Mouse (Mus musculus): ENCODE data around the gene Gabbr2. TPM values are rescaled to one million over a fixed set of nuclear protein-coding genes. Genes with fewer than 3 reads are reported as not detected.

Gabbr2 gene
- polyA plus RNA-seq, 1 experiment from 2014 or later, result 16.4 TPM

DNA sequence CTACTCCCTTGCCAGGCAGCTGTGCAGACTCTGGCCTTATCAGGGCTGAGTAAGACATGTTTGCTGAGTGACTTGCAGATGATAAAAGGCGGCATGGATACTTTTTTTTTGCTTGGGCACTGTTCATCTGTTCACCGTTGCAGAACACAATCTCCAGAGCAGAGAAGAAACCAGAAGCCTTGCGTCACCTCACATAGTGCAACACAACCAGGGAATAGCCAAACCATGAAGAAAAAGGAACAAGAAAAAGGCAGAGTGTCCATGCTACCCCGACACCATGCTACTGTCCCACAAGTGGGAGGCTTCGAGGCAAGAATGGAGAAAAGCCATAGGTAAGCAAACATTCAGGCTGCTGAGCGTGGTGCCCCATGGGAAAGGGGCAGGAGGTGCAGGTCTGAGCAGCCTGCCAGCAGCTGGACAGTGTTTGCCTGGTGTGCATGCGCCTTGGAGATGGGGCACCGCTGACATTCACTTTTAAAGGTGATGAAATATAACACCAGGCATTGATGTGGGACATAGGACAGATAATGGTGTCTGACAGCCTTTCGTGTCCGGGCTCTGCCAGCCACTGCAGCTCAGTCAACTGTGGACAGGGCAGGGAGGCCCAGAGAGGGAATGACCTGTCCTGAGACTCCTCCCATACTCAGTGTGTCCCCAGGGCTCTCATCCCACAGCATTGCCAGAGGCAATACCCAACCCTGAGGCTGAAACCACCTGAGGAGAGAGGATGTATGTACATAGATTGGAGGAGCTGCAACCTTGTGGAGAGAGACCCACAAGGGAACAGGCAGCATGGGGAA lies 31.3 kb upstream of the Gabbr2 start:
- H3K9ac ChIP-seq (replicated peaks; ENCODE audit: low read depth, low read length), result no peak overlapping the region
- H3K4me2 ChIP-seq (ENCODE audit: low read depth, low read length), result no peak overlapping the region
- no peaks in the 10 kb centered on the region for H3K4me1 ChIP-seq (ENCODE audit: control insufficient read depth, insufficient read depth, low read length)
- WGBS, result 85% methylated on average over 10 of the region's 10 CpGs
- H3K27me3 ChIP-seq (ENCODE audit: control insufficient read depth, insufficient read depth, low read length), result no peaks in the 10 kb centered on the region
- no peak for ATAC-seq (ENCODE audit: low read depth)
- H3K36me3 ChIP-seq (ENCODE audit: control insufficient read depth, insufficient read depth, low read length), result peaks cover 8% of the 10 kb centered on the region; the same call in 1 of the 2 replicates
- no peaks in the 10 kb centered on the region for H3K9me3 ChIP-seq (ENCODE audit: control insufficient read depth, low read length)
- H3K27ac ChIP-seq (ENCODE audit: low read depth, low read length), result no peak overlapping the region
- no peak overlapping the region for H3K4me3 ChIP-seq (ENCODE audit: low read depth, low read length)

DNA sequence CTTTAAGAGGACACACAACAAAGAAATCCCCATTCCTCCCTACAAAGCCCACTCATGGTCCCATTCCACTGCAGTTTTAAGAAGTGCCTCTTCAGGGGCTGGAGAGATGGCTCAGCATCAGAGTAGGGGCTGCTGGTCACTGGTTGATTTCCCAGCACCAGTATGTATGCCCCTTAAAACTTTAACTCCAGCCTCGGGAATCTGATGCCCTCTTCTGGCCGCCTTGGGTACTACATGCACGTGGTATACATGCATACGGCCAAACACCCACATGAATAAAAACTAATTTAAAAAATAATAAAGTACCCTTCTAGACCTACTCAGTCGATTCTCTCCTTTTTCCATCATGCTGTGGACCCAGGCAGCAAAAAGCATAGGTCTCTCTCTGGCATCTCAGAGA lies 28.9 kb upstream of the Gabbr2 start:
- 10% methylated on average over 5 of the region's 5 CpGs for WGBS
- Histone ChIP-seq H3K4me3 (ENCODE audit: low read depth, low read length) (no peak overlapping the region), H3K27me3 (ENCODE audit: control insufficient read depth, insufficient read depth, low read length) (no peaks in the 10 kb centered on the region), H3K27ac (ENCODE audit: low read depth, low read length) (no peak overlapping the region), H3K4me2 (ENCODE audit: low read depth, low read length) (no peak overlapping the region), H3K4me1 (ENCODE audit: control insufficient read depth, insufficient read depth, low read length) (no peaks in the 10 kb centered on the region), H3K9ac (replicated peaks; ENCODE audit: low read depth, low read length) (no peak overlapping the region), H3K9me3 (ENCODE audit: control insufficient read depth, low read length) (no peaks in the 10 kb centered on the region), H3K36me3 (ENCODE audit: control insufficient read depth, insufficient read depth, low read length) (0 out of 2 replicates have a peak, but pooled peaks cover 5% of the 10 kb centered on the region)
- no peak for ATAC-seq (ENCODE audit: low read depth)

DNA sequence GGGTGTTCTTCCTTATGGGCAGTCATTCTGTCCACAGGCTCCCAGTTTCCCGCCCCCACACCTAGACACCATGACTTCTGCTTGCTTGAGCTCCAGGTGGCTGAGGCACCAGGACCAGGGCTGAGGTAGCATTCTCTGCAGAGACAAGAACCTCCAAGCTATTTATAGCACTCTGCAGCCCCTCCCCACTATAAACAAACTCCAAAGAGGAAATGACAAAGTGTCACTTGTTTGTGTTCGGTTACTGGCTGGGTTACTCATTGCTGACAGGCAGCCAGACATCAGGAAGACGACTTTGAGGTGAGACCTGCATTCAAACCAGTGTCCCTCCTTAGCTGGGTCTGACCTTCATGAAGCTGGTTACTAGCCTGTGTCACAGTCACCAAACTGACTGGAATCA lies 23.5 kb upstream of the Gabbr2 start:
- H3K4me2 ChIP-seq (ENCODE audit: low read depth, low read length), result no peak overlapping the region
- H3K36me3 ChIP-seq (ENCODE audit: control insufficient read depth, insufficient read depth, low read length), result no peaks in the 10 kb centered on the region
- H3K9me3 ChIP-seq (ENCODE audit: control insufficient read depth, low read length), result no peaks in the 10 kb centered on the region
- 37% methylated on average over 3 of the region's 3 CpGs for WGBS
- H3K9ac ChIP-seq (replicated peaks; ENCODE audit: low read depth, low read length), result no peak overlapping the region
- 0 out of 2 replicates have a peak, but pooled peaks cover 6% of the 10 kb centered on the region for H3K4me1 ChIP-seq (ENCODE audit: control insufficient read depth, insufficient read depth, low read length)
- no peak overlapping the region for H3K27ac ChIP-seq (ENCODE audit: low read depth, low read length)
- H3K27me3 ChIP-seq (ENCODE audit: control insufficient read depth, insufficient read depth, low read length), result no peaks in the 10 kb centered on the region
- ATAC-seq (ENCODE audit: low read depth), result no peak
- no peak overlapping the region for H3K4me3 ChIP-seq (ENCODE audit: low read depth, low read length)

DNA sequence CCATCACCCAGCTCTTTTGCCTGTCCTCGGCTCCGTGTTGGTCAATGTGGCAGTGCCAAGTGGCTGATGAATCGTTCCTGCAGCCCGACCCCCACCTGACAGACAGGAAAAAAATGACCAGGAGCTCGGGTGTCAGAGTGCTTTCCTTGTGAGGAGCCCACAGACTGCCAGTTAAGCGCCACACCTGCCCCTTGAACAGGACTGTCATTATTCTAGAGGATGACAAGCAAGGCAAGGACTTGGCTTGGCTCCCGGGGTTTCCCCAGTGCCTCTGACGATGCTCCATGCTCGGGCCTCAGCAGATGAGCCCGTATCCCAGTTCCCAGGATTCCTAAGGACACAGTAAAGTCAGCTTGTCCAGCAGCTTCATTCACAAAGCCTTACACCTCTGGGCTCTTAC lies 20.8 kb upstream of the Gabbr2 start:
- no peak overlapping the region for H3K27ac ChIP-seq (ENCODE audit: low read depth, low read length)
- H3K4me3 ChIP-seq (ENCODE audit: low read depth, low read length), result no peak overlapping the region
- H3K9me3 ChIP-seq (ENCODE audit: control insufficient read depth, low read length), result no peaks in the 10 kb centered on the region
- ATAC-seq (ENCODE audit: low read depth), result no peak
- no peaks in the 10 kb centered on the region for H3K27me3 ChIP-seq (ENCODE audit: control insufficient read depth, insufficient read depth, low read length)
- 49% methylated on average over 10 of the region's 10 CpGs for WGBS
- H3K4me2 ChIP-seq (ENCODE audit: low read depth, low read length), result no peak overlapping the region
- no peaks in the 10 kb centered on the region for H3K36me3 ChIP-seq (ENCODE audit: control insufficient read depth, insufficient read depth, low read length)
- H3K4me1 ChIP-seq (ENCODE audit: control insufficient read depth, insufficient read depth, low read length), result 0 out of 2 replicates have a peak, but pooled peaks cover 6% of the 10 kb centered on the region
- H3K9ac ChIP-seq (replicated peaks; ENCODE audit: low read depth, low read length), result no peak overlapping the region

DNA sequence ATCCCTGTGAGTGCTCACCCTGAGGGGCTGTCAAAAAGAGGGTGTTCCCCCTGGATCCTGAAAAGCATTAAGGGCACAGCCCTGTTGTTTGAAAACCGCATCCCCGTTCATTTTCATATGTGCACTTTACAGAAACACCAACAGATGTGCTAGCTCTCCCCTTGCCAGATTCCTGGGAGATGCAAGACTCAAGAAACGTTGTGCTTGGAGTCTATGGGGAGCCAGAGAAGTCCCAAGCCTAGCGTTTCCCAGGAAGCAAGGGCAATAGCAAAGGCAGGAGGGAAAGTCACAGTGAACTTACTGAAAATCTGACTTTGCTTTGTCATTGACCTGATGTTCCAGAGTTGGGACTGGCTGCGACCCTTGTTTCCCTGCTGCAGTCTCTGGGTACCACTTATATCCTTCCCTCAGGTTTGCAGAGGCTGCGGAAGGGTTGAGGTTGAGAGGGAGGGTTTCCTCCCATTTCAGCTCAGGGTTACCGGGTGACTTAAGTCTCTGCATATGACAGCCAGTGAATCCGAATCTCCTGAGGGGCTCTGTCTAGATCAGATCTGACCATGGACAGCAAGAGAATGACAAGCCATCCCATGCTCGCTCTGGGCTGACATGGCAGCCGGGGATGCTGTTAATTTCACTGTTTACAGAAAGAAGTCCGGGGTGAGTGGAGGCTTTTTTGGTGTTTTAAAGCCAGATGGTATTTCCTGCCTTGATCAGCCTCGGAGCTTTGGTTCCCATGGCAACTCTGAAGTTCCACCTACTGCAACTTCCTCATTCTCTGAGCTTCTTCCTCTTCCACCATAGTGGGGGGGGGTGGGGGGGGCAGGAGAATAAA lies 18.9 kb upstream of the Gabbr2 start:
- Histone ChIP-seq H3K4me1 (ENCODE audit: control insufficient read depth, insufficient read depth, low read length) (0 out of 2 replicates have a peak, but pooled peaks cover 6% of the 10 kb centered on the region), H3K27me3 (ENCODE audit: control insufficient read depth, insufficient read depth, low read length) (no peaks in the 10 kb centered on the region), H3K4me2 (ENCODE audit: low read depth, low read length) (no peak overlapping the region), H3K9ac (replicated peaks; ENCODE audit: low read depth, low read length) (no peak overlapping the region), H3K36me3 (ENCODE audit: control insufficient read depth, insufficient read depth, low read length) (no peaks in the 10 kb centered on the region), H3K9me3 (ENCODE audit: control insufficient read depth, low read length) (no peaks in the 10 kb centered on the region), H3K27ac (ENCODE audit: low read depth, low read length) (no peak overlapping the region), H3K4me3 (ENCODE audit: low read depth, low read length) (no peak overlapping the region)
- no peak for ATAC-seq (ENCODE audit: low read depth)
- WGBS, result 57% methylated on average over 12 of the region's 12 CpGs

DNA sequence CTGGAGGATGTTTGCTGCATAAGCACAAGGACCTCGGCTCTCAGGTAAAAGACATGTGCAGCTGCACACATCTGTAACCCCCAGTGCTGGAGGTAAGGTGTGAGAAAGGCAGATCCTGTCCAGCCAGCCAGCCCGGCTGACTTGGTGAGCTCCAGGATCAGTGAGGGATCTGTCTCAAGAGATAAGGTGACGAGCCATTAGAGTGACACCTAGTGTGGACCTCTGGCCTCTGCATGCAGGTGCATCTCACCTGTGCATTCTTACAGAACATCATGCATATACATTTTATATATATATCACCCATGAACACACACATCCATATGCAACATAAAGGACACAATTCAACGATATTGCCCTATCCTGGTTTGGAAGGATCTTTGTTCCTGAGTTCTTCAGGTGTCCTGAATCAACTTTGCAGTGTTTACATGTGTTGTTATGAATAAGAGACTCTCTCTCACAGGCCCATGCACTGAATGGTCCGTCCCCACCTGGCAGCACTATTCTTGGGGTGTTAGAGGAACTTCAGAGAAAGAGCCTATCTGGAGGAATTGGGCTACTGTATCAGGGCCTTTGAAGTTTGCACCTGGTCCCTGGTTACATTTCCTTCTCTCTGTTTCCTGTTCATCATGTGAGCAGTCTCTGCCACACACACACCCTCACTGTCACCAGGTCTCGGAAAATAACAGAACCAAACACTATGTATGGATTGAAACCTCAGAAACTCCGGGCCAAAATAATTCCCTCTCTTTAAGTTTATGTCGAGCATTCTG lies 9.1 kb upstream of the Gabbr2 start:
- H3K9me3 ChIP-seq (ENCODE audit: control insufficient read depth, low read length), result no peaks in the 10 kb centered on the region; the same call in 1 of the 2 replicates
- 80% methylated on average over 8 of the region's 8 CpGs for WGBS
- no peak overlapping the region for H3K4me2 ChIP-seq (ENCODE audit: low read depth, low read length)
- H3K36me3 ChIP-seq (ENCODE audit: control insufficient read depth, insufficient read depth, low read length), result no peaks in the 10 kb centered on the region
- H3K27ac ChIP-seq (ENCODE audit: low read depth, low read length), result no peak overlapping the region
- no peaks in the 10 kb centered on the region for H3K27me3 ChIP-seq (ENCODE audit: control insufficient read depth, insufficient read depth, low read length)
- H3K4me1 ChIP-seq (ENCODE audit: control insufficient read depth, insufficient read depth, low read length), result no peaks in the 10 kb centered on the region
- no peak overlapping the region for H3K9ac ChIP-seq (replicated peaks; ENCODE audit: low read depth, low read length)
- no peak for ATAC-seq (ENCODE audit: low read depth)
- H3K4me3 ChIP-seq (ENCODE audit: low read depth, low read length), result no peak overlapping the region

DNA sequence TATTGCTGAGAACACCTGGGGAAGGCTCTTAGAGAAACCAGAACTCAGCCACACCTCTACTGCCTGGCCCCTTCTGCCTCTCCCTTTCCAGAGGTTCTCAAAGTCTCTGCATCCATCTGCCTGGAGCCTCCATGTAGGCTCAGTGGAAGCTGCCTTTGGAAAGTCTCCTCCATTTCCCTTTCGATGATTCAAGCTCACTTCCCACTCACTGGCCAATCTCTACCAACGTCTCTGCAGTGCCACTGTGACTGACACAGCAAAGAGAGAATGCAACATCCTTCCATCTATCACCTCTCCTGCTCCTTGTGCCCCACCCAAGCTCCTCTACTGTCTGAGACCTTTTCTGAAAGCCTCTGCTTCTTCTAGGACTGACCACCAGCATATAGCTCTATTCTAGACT lies 6.3 kb upstream of the Gabbr2 start:
- 87% methylated on average over 2 of the region's 2 CpGs for WGBS
- no peak overlapping the region for H3K27ac ChIP-seq (ENCODE audit: low read depth, low read length)
- H3K9me3 ChIP-seq (ENCODE audit: control insufficient read depth, low read length), result no peaks in the 10 kb centered on the region
- H3K9ac ChIP-seq (replicated peaks; ENCODE audit: low read depth, low read length), result no peak overlapping the region
- H3K4me2 ChIP-seq (ENCODE audit: low read depth, low read length), result no peak overlapping the region
- H3K4me3 ChIP-seq (ENCODE audit: low read depth, low read length), result no peak overlapping the region
- no peak for ATAC-seq (ENCODE audit: low read depth)
- no peaks in the 10 kb centered on the region for H3K36me3 ChIP-seq (ENCODE audit: control insufficient read depth, insufficient read depth, low read length)
- H3K4me1 ChIP-seq (ENCODE audit: control insufficient read depth, insufficient read depth, low read length), result no peaks in the 10 kb centered on the region
- H3K27me3 ChIP-seq (ENCODE audit: control insufficient read depth, insufficient read depth, low read length), result peaks cover 6% of the 10 kb centered on the region

DNA sequence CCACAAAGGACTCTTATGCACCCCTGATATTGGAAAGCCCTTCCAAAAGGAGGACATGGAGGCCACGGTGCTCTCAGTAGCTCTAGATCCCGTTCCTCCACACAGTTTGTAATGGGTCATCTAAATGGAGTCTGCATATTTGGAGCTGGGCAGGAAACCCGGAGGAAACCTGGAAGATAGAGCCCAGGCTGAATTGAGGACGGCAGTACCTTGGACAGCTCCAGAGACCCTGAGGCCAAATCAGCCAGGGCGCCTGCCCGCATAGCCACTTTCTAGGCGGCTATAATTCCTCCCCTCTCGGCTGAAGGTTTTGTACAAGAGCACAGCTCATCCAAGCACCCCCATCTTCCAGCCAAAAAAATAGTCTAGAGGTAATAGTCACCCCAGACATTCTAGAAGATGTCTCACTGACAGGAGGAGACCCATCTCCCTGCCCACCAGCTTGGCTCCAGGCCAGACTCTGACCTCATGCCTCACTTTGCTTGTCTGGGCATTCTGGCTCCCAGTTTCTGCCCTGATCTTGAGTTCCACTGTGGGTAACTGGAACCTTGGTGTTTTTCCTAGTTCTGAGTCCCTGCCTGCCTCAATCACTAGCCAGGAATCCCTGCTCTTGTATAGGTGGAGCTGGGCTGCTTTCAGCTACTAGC lies 1.3 kb upstream of the Gabbr2 start:
- Histone ChIP-seq H3K9ac (replicated peaks; ENCODE audit: low read depth, low read length) (no peak overlapping the region), H3K4me2 (ENCODE audit: low read depth, low read length) (no peak overlapping the region), H3K36me3 (ENCODE audit: control insufficient read depth, insufficient read depth, low read length) (no peaks in the 10 kb centered on the region), H3K27me3 (ENCODE audit: control insufficient read depth, insufficient read depth, low read length) (peaks cover 21% of the 10 kb centered on the region), H3K9me3 (ENCODE audit: control insufficient read depth, low read length) (no peaks in the 10 kb centered on the region), H3K27ac (ENCODE audit: low read depth, low read length) (no peak overlapping the region), H3K4me1 (ENCODE audit: control insufficient read depth, insufficient read depth, low read length) (peaks cover 4% of the 10 kb centered on the region; the same call in 1 of the 2 replicates), H3K4me3 (ENCODE audit: low read depth, low read length) (no peak overlapping the region)
- no peak for ATAC-seq (ENCODE audit: low read depth)
- WGBS, result 7% methylated on average over 8 of the region's 8 CpGs
